Mouse (Mus musculus) ES-Bruce4 (cell line): ENCODE results near the gene Selenos. TPM values are rescaled to one million over a fixed set of nuclear protein-coding genes. Genes with fewer than 3 reads are reported as not detected.

ENCODE experiments used
- H3K27ac ChIP-seq: 2 replicates; pipeline ENCODE4 v1.5.1; 2012; ENCODE audit warnings: low read length, inconsistent platforms; ENCODE audit not compliant: insufficient read depth
- H3K27me3 ChIP-seq: 2 replicates; pipeline ENCODE4 v1.6.1; 2012; ENCODE audit warnings: mild to moderate bottlenecking, low read length, inconsistent platforms; ENCODE audit not compliant: control insufficient read depth, poor library complexity, insufficient read depth, severe bottlenecking
- H3K36me3 ChIP-seq: 2 replicates; pipeline ENCODE4 v1.6.1; 2012; ENCODE audit warnings: inconsistent platforms, mild to moderate bottlenecking, low read length, moderate library complexity; ENCODE audit not compliant: control insufficient read depth, poor library complexity, insufficient read depth, severe bottlenecking
- H3K4me1 ChIP-seq: one replicate; pipeline ENCODE4 v1.8.1; 2011; ENCODE audit warnings: low read length; ENCODE audit not compliant: control insufficient read depth, insufficient read depth
- H3K4me3 ChIP-seq: 2 replicates; pipeline ENCODE4 v1.5.1; 2011; ENCODE audit warnings: low read depth, mild to moderate bottlenecking, low read length
- H3K9ac ChIP-seq: 2 replicates; pipeline ENCODE4 v1.6.1; 2012; ENCODE audit warnings: low read depth, mild to moderate bottlenecking, inconsistent platforms; ENCODE audit not compliant: poor library complexity, severe bottlenecking
- H3K9me3 ChIP-seq: replicated peaks from 2 replicates; pipeline ENCODE4 v1.6.1; 2012; ENCODE audit warnings: mild to moderate bottlenecking, low read length, inconsistent platforms; ENCODE audit not compliant: control insufficient read depth, poor library complexity, insufficient read depth, severe bottlenecking
- CTCF ChIP-seq: IDR thresholded peaks from one replicate; pipeline ENCODE4 v1.8.1; 2011; ENCODE audit warnings: low read depth, low read length
- EP300 ChIP-seq: IDR thresholded peaks from 2 replicates; pipeline ENCODE4 v1.6.1; 2011; ENCODE audit warnings: low read depth, low read length; ENCODE audit not compliant: insufficient read depth
- POLR2A ChIP-seq: IDR thresholded peaks from one replicate; pipeline ENCODE4 v1.8.1; 2011; ENCODE audit warnings: low read length; ENCODE audit not compliant: insufficient read depth
- polyA plus RNA-seq: library from polyadenylated mRNA; stranded (reverse); fragments of >200 nt; gene quantifications from 2 replicates; pipeline ENCODE4 v1.2.4, GENCODE M21; 2011; ENCODE audit warnings: low read depth; ENCODE audit not compliant: missing spikeins, insufficient read depth, insufficient read length

The Selenos gene
- polyA plus RNA-seq, 1 experiment, result 42.9 TPM

DNA sequence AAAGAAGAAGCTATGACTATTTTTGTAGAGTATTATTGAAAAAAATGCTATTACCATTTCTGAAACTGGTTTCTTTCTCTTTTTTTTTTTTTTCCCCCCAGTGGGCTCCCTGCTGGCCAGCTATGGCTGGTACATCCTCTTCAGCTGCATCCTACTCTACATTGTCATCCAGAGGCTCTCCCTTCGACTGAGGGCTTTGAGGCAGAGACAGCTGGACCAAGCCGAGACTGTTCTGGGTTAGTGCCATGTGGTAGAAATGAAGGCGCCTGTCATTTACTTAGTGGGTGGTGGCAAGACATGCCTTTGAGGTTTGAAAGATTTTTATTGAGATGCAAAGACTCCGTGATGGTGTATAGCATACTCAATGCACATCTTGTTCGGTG, 773 bp downstream of the Selenos start:
- TF ChIP-seq EP300 (no peak), POLR2A (no peak), CTCF (no peak)
- Histone ChIP-seq H3K9me3 (no peaks in the 10 kb centered on the region), H3K4me1 (no peaks in the 10 kb centered on the region), H3K27me3 (no peaks in the 10 kb centered on the region), H3K4me3 (peak overlapping the region; percentile 63), H3K27ac (no peak overlapping the region), H3K36me3 (peaks cover 26% of the 10 kb centered on the region), H3K9ac (peak overlapping the region; percentile 64)

DNA sequence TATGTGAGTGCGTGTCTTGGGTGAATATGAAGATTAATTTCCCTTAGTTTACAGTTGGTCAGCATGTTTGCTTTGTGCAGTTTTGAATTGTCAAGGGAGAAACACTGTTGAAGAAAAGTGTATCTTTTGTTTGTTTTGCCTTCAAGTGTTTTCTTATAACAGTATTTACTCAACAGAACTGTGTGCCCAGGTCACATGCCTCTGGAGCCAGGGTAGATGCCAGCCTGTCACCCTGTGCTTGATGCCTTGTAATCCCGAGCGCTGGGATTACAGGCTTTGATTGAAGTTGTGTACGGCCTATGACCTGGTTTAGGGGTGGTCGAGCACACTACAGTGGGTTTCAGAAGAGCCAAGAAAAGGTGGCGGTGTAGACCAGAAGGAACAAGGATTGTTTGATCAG, 4.3 kb downstream of the Selenos start:
- H3K36me3 ChIP-seq, result peaks cover 38% of the 10 kb centered on the region
- no peaks in the 10 kb centered on the region for H3K9me3 ChIP-seq
- H3K27me3 ChIP-seq, result no peaks in the 10 kb centered on the region
- no peaks in the 10 kb centered on the region for H3K4me1 ChIP-seq
- H3K27ac ChIP-seq, result no peak overlapping the region
- H3K9ac ChIP-seq, result no peak overlapping the region
- H3K4me3 ChIP-seq, result no peak overlapping the region
- TF ChIP-seq CTCF, result no peak
- no peak for TF ChIP-seq EP300
- no peak for TF ChIP-seq POLR2A

GRCm38 (mm10) chr7:66084546-66084945, 5.1 kb downstream of the Selenos start:
- Histone ChIP-seq H3K4me1 (no peaks in the 10 kb centered on the region), H3K27me3 (no peaks in the 10 kb centered on the region), H3K4me3 (no peak overlapping the region), H3K36me3 (peaks cover 45% of the 10 kb centered on the region), H3K9me3 (no peaks in the 10 kb centered on the region), H3K9ac (no peak overlapping the region), H3K27ac (no peak overlapping the region)
- TF ChIP-seq EP300, result no peak
- no peak for TF ChIP-seq CTCF
- no peak for TF ChIP-seq POLR2A

- no peak overlapping the region for H3K9ac ChIP-seq
- no peak for TF ChIP-seq POLR2A
- no peak for TF ChIP-seq EP300
- no peak for TF ChIP-seq CTCF
- H3K4me1 ChIP-seq, result no peaks in the 10 kb centered on the region
- no peaks in the 10 kb centered on the region for H3K27me3 ChIP-seq
- H3K4me3 ChIP-seq, result no peak overlapping the region
- H3K27ac ChIP-seq, result no peak overlapping the region
- H3K9me3 ChIP-seq, result no peaks in the 10 kb centered on the region
- peaks cover 38% of the 10 kb centered on the region for H3K36me3 ChIP-seq
These were observed 8.2 kb downstream of the Selenos start for GRCm38 (mm10) chr7:66087652-66088051.

DNA sequence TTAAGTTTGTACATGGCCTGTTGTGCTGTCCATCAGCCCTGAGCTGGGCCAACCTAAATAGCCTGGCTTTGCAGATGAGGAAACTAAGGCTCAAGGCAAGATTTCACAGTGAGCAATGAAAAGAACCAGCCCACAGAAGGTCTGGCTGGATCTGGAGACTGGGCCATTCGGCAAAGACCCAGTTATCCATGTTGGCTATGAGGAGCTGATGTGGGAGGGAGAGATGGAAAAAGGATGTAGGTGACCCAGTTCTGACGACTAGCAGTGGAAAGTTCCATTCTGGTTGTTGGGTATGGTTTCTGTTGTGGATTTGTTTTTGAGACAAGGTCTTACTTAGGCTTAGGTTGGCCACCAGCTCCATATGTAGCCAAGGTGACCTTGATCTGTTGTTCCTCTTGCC, 8.6 kb downstream of the Selenos start:
- H3K9ac ChIP-seq, result no peak overlapping the region
- peaks cover 37% of the 10 kb centered on the region for H3K36me3 ChIP-seq
- no peak overlapping the region for H3K27ac ChIP-seq
- H3K4me3 ChIP-seq, result no peak overlapping the region
- H3K4me1 ChIP-seq, result no peaks in the 10 kb centered on the region
- no peaks in the 10 kb centered on the region for H3K9me3 ChIP-seq
- TF ChIP-seq EP300, result no peak
- TF ChIP-seq CTCF, result no peak
- no peak for TF ChIP-seq POLR2A
- no peaks in the 10 kb centered on the region for H3K27me3 ChIP-seq

- H3K4me1 ChIP-seq, result no peaks in the 10 kb centered on the region
- TF ChIP-seq POLR2A (no peak), EP300 (peak; percentile 63; the same call in 1 of the 2 replicates), CTCF (no peak)
- H3K27me3 ChIP-seq, result no peaks in the 10 kb centered on the region
- no peaks in the 10 kb centered on the region for H3K9me3 ChIP-seq
- H3K4me3 ChIP-seq, result no peak overlapping the region
- H3K9ac ChIP-seq, result no peak overlapping the region
- H3K36me3 ChIP-seq, result peaks cover 23% of the 10 kb centered on the region
- H3K27ac ChIP-seq, result no peak overlapping the region
These were observed 11.3 kb downstream of the Selenos start for GRCm38 (mm10) chr7:66090676-66091190.
